Mouse (Mus musculus) brain, embryonic 18.5 days (tissue): ENCODE measurements at regions not wholly inside any gene's neighbourhood (a gene's known extent, or its start where the extent isn't known, plus 50 kb on each side); places are given as distances from the start of the nearest gene placed in this dataset.

ENCODE experiments used
- DNase-seq: peaks from one replicate; pipeline ENCODE4 v3.0.0-alpha.2; 2012; ENCODE audit warnings: low read depth, low spot score

- no peak for DNase-seq
Measured at GRCm38 (mm10) chr13:44501777-44502321, 227.4 kb upstream of the Jarid2 start.

DNA sequence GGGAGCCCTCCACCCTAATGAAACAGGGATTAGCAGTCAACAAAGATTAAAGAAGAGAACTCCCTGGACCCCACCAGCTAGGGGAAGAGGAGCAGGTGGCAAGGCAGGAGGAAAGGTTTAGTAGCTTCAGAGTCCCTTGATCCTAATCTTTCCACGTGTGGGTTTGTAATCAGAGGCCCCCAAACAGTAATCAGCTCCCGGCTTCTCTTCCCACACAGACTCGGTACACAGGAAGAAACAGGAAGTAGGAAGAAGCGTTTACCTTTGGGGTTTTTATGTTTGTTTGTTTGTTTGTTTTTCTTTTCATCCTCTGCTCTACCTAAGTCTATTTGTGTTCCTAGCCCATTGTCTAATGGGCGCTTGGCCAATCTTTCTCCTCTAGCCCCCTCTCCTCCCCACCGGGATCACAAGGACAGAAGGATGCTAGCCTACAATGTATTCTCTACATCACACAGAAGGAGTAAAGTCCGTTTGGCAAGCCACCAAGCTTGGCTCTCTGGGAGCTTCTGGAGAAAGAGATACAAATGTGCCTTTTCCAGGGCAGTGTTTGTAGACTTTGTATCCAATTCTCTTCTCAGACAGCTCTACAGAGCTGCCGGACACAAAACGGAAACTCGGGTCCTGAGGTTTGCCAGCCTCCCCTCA, 226.5 kb upstream of the Jarid2 start:
- no peak for DNase-seq

DNA sequence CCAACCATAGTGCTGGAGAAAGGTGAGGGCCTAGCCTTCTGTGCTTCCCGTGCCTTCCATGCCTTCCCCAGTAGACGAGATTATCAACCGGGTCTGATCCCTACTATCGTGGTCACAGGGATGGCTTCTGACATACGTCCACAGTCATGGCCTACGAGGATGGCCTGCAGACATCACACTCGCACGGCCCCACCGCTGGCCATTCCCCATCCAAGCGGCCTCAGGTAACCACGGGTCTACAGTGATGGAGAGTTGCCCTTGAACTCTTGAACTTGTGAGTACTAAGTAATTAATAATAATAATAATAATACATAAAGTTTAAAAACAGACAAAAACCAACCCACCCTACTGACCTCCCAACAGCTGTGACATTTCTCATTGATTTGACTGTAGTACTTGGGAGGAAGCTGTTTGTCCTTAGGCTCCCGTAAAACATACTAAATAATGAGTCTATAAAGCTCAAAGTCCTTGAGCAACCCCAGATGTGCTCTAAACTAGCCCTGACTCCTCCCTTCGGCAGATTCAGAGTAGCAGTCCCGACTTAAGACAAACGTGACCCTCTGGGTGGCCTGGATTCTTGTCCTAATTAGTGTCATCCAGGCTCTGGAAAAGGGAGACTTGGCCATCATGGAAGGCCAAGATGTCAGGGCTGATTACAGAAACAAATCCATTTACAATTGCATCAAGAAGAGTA, 225.9 kb upstream of the Jarid2 start:
- DNase-seq = no peak

GRCm38 (mm10) chr13:44504455-44504854, 224.8 kb upstream of the Jarid2 start:
- no peak for DNase-seq

DNA sequence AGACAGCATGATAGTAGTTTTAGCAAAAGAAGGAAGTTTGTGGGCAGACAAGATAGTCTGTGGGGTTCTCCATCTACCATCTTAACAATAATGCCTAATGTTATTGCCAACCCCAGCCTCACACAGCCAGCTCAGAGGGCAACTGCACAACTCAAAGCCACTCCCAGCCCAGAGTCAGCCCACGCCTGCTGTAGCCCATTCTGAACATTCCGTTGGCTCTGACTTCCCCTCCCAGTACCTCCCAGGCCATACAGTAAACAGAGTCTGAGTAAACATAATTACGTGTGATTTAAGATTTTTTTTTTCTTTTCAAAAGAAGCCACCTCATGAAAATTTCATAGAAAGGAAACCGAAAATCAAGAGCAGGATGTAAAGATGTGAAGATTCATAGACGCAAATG, 222.3 kb upstream of the Jarid2 start:
- no peak for DNase-seq

GRCm38 (mm10) chr13:44509526-44510159, 219.6 kb upstream of the Jarid2 start:
- no peak for DNase-seq

DNA sequence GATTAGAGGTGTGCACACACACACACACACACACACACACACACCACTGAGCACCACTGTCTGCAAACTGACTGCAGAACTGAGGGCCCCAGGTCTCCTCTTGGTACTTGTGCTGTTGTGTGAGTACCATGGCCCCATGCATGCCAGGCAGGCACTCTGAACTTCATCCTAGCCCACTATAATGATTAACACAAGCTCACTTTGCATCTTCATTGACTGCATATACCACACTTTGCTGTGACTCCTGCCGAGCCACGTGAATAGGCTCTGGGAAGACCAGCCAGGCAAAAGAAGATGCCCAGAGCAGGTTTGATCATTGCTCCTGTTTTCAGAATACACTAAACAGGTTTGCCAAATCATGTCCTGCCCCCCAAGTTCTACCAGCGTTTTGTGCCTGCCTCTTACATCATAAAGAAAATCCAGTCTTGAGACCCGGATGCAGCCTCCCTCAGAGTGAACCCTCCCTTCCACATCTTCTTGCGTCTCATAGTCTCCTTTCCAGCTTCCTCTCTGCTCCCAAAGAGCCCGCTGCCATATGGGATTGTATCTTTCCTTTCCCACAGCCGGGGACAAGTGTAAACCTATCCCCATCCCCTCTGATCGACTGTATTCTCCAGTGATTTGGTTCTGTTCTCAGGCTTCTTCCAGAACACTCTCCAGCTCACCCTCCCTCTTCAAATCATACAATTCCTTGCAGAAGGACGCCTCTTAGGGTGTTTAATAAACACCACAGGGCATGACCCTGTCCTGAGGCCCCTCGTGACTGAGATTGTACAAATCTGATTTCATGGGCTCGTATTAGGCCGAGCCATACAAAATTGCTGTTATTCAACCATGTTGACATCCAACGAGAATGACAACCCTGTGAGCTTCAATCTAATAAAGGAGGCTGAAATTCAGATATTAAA, 215.6 kb upstream of the Jarid2 start:
- no peak for DNase-seq

GRCm38 (mm10) chr13:44514636-44515158, 214.6 kb upstream of the Jarid2 start:
- DNase-seq = no peak

DNA sequence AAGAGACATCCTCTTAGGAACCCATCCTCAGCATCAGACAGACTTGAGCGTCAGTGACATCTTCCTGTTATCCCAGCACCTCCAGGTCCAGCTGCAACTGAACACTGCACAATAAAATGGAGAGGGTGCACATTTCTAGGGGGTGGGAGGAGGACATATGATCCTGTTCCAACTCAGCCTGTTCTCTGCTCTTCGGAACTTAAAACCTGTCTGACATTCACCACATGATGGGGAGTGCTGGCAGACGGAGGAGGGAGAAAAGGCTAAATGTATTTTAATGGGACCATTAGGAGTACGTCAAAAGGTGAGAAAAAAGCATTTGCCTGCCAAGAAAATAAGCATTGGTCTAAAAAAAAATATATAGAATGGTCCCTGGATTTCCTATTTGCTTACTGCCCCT, 212.4 kb upstream of the Jarid2 start:
- DNase-seq = no peak

- DNase-seq = no peak
Measured at GRCm38 (mm10) chr13:44517312-44517711, 212.0 kb upstream of the Jarid2 start.

DNA sequence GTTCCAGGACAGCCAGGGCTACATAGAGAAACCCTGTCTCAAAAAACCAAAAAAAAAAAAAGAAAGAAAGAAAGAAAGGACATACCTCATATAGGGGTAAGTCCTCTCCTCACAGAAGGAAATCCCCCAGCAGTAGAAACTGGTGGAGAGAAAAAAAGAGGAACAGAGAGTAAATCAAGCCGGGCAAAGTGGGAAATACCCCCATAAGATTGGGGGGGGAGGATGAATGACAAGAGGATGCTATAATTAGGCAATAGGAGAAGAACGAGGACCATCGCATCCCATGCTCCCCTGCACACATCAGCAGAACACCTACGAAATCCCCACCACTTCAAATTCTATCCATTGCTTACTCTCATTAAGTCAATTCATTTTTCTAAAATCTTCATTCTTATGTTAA, 211.1 kb upstream of the Jarid2 start:
- no peak for DNase-seq

DNA sequence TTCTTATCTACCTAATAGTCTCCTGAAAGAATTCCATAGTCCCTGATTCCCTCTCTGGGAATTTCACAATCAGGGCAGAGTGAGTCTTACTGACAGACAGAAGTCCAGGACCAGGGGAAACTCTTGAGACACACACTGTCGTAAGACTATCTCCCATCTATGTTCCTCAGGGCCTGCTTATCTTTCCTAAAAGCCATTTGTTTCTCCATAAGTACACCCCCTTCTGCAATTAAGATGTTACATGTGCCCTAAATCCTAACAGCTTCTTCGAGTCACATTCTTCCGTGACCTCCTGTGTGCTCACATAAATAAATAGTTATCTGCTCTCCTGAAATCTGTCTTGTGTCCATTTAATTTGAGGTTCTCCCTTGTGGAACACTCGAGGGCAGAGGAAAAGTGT, 205.8 kb upstream of the Jarid2 start:
- no peak for DNase-seq

DNA sequence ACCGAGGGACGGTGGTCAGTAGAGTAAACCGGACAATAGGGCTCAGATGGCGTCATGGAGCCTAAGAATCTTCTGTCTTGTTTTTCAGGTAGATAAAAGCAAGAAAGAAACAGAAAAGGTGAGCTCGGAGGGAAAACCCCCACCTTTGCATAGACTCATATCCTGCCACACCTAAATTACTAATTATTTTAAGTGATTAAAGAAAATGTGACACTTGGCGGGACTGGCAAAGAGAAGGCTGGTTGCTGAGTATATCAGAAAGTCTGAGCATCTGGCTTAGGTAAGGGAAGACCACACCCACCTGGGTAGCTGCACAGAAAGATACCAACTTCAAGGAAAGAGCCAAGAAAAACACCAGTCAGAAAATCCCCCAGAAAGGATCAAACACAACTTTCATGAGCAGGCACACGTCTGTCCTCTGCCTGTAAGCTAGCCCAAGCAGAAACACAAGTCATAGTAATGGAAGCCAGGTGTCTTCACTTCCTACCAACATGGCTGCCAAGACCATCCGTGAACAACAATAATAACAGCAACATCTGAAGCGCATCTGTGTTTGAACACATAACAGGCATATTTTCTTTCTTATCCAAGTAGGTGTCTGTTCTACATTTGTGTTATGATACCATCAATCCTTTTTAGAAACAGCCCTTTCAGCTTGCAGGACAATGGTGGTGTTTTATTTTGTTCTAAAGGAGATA, 198.3 kb upstream of the Jarid2 start:
- no peak for DNase-seq

DNA sequence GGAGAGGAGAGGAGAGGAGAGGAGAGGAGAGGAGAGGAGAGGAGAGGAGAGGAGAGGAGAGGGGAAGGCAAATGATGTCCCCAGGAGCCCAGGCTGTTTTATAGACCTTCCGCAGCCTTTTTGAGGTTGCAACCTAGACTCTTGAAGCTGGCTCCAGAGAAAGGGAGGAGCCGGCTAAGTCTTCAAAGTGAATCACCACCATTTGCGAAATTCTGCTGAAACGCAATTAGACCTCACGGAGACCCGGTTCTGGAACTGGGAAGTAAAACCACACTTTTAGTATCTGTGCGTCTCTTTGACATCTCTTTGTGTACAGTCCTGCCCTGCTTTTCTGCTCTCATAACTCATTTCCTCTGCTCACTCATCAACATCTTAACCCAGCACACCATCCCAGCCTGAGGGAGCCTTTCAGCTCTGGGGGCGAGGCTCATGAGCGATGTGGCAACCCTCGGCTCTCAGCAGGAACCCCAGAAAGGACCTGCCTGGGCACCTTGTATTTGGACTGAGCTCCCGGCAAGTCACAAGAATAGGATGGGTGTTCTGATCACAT, 196.6 kb upstream of the Jarid2 start:
- DNase-seq = no peak

- DNase-seq = no peak
Measured at GRCm38 (mm10) chr13:44534575-44535080, 194.6 kb upstream of the Jarid2 start.

DNA sequence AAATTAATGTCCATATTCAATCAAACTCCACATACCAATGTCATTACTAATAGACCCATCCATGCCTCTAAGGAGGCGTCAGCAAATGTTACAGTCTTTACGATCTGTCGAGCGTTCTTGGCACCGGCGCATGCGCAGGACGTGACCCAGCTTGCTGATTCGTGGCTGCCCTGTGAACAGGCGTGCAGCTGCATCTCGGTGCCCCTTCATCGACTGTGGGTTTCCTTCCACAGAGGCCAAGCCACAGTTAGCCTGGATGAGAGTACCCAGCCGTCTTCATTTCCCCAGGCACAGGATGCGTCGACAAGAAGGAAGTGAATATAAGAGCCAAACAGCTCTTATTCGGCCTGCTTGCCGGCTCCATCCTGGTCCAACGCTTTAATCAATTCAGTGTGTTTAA, 193.8 kb upstream of the Jarid2 start:
- DNase-seq = no peak

- DNase-seq = no peak
Measured at GRCm38 (mm10) chr13:44538238-44538637, 191.0 kb upstream of the Jarid2 start.

GRCm38 (mm10) chr13:44540401-44540800, 188.9 kb upstream of the Jarid2 start:
- no peak for DNase-seq

DNA sequence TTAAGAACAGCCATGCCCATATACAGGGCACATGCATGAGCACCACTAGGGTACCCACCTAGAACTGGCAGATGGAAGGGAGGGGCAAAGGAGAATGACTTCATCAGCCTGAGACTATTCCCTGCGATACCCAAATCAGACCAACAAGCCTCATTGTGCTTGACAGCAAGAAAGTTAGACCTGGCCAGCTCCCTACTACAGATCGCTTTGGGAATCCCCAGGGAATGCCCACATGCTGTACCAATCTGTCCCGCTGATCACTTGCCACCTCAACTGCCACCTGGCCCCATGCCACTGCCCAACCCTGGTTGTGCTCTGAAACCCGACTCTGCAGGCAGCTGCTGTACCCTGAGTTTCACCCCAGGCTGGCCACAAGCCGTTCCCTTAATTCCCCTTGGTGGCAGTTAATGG, 188.0 kb upstream of the Jarid2 start:
- no peak for DNase-seq

DNA sequence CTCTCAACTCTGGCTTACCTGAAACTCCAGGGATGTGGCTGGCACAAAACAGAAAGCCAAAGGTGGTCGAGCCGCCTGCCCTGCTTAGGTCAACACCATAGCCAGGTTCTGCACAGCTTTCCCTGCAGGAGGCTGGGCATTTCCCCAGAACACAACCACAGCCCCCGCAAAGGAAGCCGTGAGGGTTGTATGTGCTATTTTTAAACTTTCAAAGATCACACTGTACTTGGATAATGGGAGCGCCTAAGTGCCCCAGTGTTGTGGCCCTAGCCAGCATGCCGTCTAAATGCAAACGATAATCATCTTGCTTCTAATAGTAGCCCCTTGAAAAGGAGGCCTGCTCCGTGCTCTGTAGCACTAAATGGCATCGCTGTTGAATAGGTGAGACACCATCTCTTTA, 184.5 kb upstream of the Jarid2 start:
- no peak for DNase-seq
